Mouse (Mus musculus) stomach, embryonic 14.5 days (tissue): ENCODE results near the gene Cox10. TPM values are rescaled to one million over a fixed set of nuclear protein-coding genes. Genes with fewer than 3 reads are reported as not detected.

ENCODE experiments used
- ATAC-seq: fragments of 200-750 bp; cut with Nextera tagmentation; 2 replicates; pipeline ENCODE4 v1.8.0; 2017; ENCODE audit warnings: low read depth, moderate TSS enrichment; ENCODE audit not compliant: insufficient number of reproducible peaks, insufficient read depth, low FRiP score
- H3K27ac ChIP-seq: fragments of 300-500 bp; sonication (generic); 2 replicates; pipeline ENCODE4 v1.5.1; 2014; ENCODE audit warnings: mild to moderate bottlenecking, low read length, moderate library complexity, mixed read lengths
- H3K27me3 ChIP-seq: fragments of 300-500 bp; sonication (generic); 2 replicates; pipeline ENCODE4 v1.6.1; 2014; ENCODE audit warnings: low read length, control low read depth, mixed read lengths; ENCODE audit not compliant: control insufficient read depth, insufficient read depth
- H3K36me3 ChIP-seq: fragments of 300-500 bp; sonication (generic); 2 replicates; pipeline ENCODE4 v1.6.1; 2014; ENCODE audit warnings: mild to moderate bottlenecking, control low read depth, low read length, moderate library complexity, mixed read lengths; ENCODE audit not compliant: control insufficient read depth, insufficient read depth
- H3K4me1 ChIP-seq: fragments of 300-500 bp; sonication (generic); 2 replicates; pipeline ENCODE4 v1.6.1; 2014; ENCODE audit warnings: low read length, control low read depth, mixed read lengths; ENCODE audit not compliant: control insufficient read depth, insufficient read depth
- H3K4me2 ChIP-seq: fragments of 300-500 bp; sonication (generic); replicated peaks from 2 replicates; pipeline ENCODE4 v1.6.1; 2014; ENCODE audit warnings: low read depth, low read length, control low read depth
- H3K4me3 ChIP-seq: fragments of 300-500 bp; sonication (generic); 2 replicates; pipeline ENCODE4 v1.5.1; 2014; ENCODE audit warnings: low read depth, low read length, control low read depth
- H3K9ac ChIP-seq: fragments of 300-500 bp; sonication (generic); replicated peaks from 2 replicates; pipeline ENCODE4 v1.6.1; 2014; ENCODE audit warnings: low read depth, mild to moderate bottlenecking, control low read depth, low read length, moderate library complexity, mixed read lengths
- H3K9me3 ChIP-seq: fragments of 300-500 bp; sonication (generic); 2 replicates; pipeline ENCODE4 v1.6.1; 2016; ENCODE audit warnings: low read depth, low read length, control low read depth; ENCODE audit not compliant: control insufficient read depth
- WGBS: fragments of 180-500 bp; shearing (Covaris S2); extraction: QIAGEN DNeasy Blood & Tissue Kit; methylation state at CpG from one replicate; pipeline ENCODE4 v1.1.7; 2014; 5-methylcytosine and 5-hydroxymethylcytosine counted together
- polyA plus RNA-seq: library from polyadenylated mRNA; unstranded; fragments of >200 nt; fragmentation: Nextera tagmentation; extraction: Ambion mirVana; gene quantifications from 2 replicates; pipeline ENCODE4 v1.2.1, GENCODE M21; 2014

Gene Cox10
- polyA plus RNA-seq, 1 experiment from 2014 or later: 25.1 TPM

- no peaks in the 10 kb centered on the region for H3K27me3 ChIP-seq
- H3K27ac ChIP-seq: no peak overlapping the region; the same call in 1 of the 2 replicates
- no peak overlapping the region for H3K9ac ChIP-seq
- H3K4me2 ChIP-seq: no peak overlapping the region
- no peaks in the 10 kb centered on the region for H3K36me3 ChIP-seq
- H3K4me3 ChIP-seq: no peak overlapping the region
- ATAC-seq: no peak
- H3K4me1 ChIP-seq: peaks cover 22% of the 10 kb centered on the region
- WGBS: 39% methylated on average over 2 of the region's 2 CpGs
- H3K9me3 ChIP-seq: no peaks in the 10 kb centered on the region
These were observed 78.2 kb downstream of the Cox10 start for GRCm38 (mm10) chr11:64001111-64001510.

- Histone ChIP-seq H3K27me3 (no peaks in the 10 kb centered on the region), H3K9ac (no peak overlapping the region), H3K4me1 (peaks cover 22% of the 10 kb centered on the region), H3K27ac (0 out of 2 replicates have a peak overlapping the region, but pooled peaks have one; percentile 13), H3K4me2 (no peak overlapping the region), H3K4me3 (no peak overlapping the region), H3K9me3 (no peaks in the 10 kb centered on the region), H3K36me3 (no peaks in the 10 kb centered on the region)
- ATAC-seq: 0 out of 2 replicates have a peak, but pooled peaks have one; percentile 30
- 39% methylated on average over 5 of the region's 5 CpGs for WGBS
These were observed 79.0 kb downstream of the Cox10 start for GRCm38 (mm10) chr11:64000200-64000794.

- no peak overlapping the region for H3K27ac ChIP-seq
- no peaks in the 10 kb centered on the region for H3K36me3 ChIP-seq
- ATAC-seq: no peak
- no peaks in the 10 kb centered on the region for H3K27me3 ChIP-seq
- H3K4me1 ChIP-seq: peaks cover 22% of the 10 kb centered on the region
- H3K4me2 ChIP-seq: no peak overlapping the region
- no peak overlapping the region for H3K4me3 ChIP-seq
- H3K9me3 ChIP-seq: no peaks in the 10 kb centered on the region
- H3K9ac ChIP-seq: no peak overlapping the region
- WGBS: 72% methylated on average over 6 of the region's 6 CpGs
These were observed 79.8 kb downstream of the Cox10 start for GRCm38 (mm10) chr11:63999431-63999830.

GRCm38 (mm10) chr11:63991958-63992357 lies 87.3 kb downstream of the Cox10 start:
- Histone ChIP-seq H3K9me3 (no peaks in the 10 kb centered on the region), H3K9ac (no peak overlapping the region), H3K4me2 (no peak overlapping the region), H3K27ac (no peak overlapping the region), H3K4me3 (no peak overlapping the region), H3K4me1 (peaks cover 3% of the 10 kb centered on the region), H3K27me3 (no peaks in the 10 kb centered on the region), H3K36me3 (no peaks in the 10 kb centered on the region)
- no peak for ATAC-seq
- WGBS: 76% methylated on average over 8 of the region's 8 CpGs

GRCm38 (mm10) chr11:63990759-63991158 lies 88.5 kb downstream of the Cox10 start:
- Histone ChIP-seq H3K4me3 (no peak overlapping the region), H3K9me3 (no peaks in the 10 kb centered on the region), H3K36me3 (no peaks in the 10 kb centered on the region), H3K4me1 (peaks cover 4% of the 10 kb centered on the region), H3K9ac (no peak overlapping the region), H3K4me2 (no peak overlapping the region), H3K27ac (no peak overlapping the region), H3K27me3 (no peaks in the 10 kb centered on the region)
- 94% methylated on average over 7 of the region's 7 CpGs for WGBS
- ATAC-seq: no peak

GRCm38 (mm10) chr11:63990311-63990710 lies 89.0 kb downstream of the Cox10 start:
- Histone ChIP-seq H3K4me2 (no peak overlapping the region), H3K27me3 (no peaks in the 10 kb centered on the region), H3K27ac (no peak overlapping the region), H3K36me3 (no peaks in the 10 kb centered on the region), H3K9me3 (no peaks in the 10 kb centered on the region), H3K4me1 (peaks cover 4% of the 10 kb centered on the region), H3K9ac (no peak overlapping the region), H3K4me3 (no peak overlapping the region)
- WGBS: 88% methylated on average over 8 of the region's 8 CpGs
- no peak for ATAC-seq

GRCm38 (mm10) chr11:63988991-63989860 lies 90.0 kb downstream of the Cox10 start:
- no peak for ATAC-seq
- H3K27ac ChIP-seq: no peak overlapping the region

GRCm38 (mm10) chr11:63988031-63988665 lies 91.1 kb downstream of the Cox10 start:
- ATAC-seq: no peak
- H3K27ac ChIP-seq: no peak overlapping the region
- no peaks in the 10 kb centered on the region for H3K9me3 ChIP-seq
- 0 out of 2 replicates have a peak, but pooled peaks cover 4% of the 10 kb centered on the region for H3K27me3 ChIP-seq
- H3K4me3 ChIP-seq: no peak overlapping the region
- no peak overlapping the region for H3K4me2 ChIP-seq
- H3K9ac ChIP-seq: no peak overlapping the region
- no peaks in the 10 kb centered on the region for H3K36me3 ChIP-seq
- H3K4me1 ChIP-seq: peaks cover 4% of the 10 kb centered on the region
- WGBS: 45% methylated on average over 3 of the region's 3 CpGs

More at GRCm38 (mm10) chr11:63988991-63989860, 90.0 kb downstream of the Cox10 start:
- 0 out of 2 replicates have a peak, but pooled peaks cover 4% of the 10 kb centered on the region for H3K27me3 ChIP-seq
- H3K4me3 ChIP-seq: no peak overlapping the region
- no peaks in the 10 kb centered on the region for H3K9me3 ChIP-seq
- H3K36me3 ChIP-seq: no peaks in the 10 kb centered on the region
- H3K4me1 ChIP-seq: peaks cover 4% of the 10 kb centered on the region
- 62% methylated on average over 9 of the region's 9 CpGs for WGBS
- no peak overlapping the region for H3K9ac ChIP-seq
- no peak overlapping the region for H3K4me2 ChIP-seq
